ENCODE assay signal across 9 mouse cellular contexts in genomic region chr12:91798720-91799378, GRCm38 (mm10). TPM values are rescaled to one million over a fixed set of nuclear protein-coding genes. Genes with fewer than 3 reads are reported as not detected.
DNase-seq lines count a peak whose midpoint lies in the region; ATAC-seq lines count a peak whose summit lies in the region.
"Had no signal": no experiment of that assay in that cellular context is flagged by ENCODE, and none has a peak within 500 bp of the region (broad histone marks: within the 10 kb centered on the region; RNA-seq: fewer than 3 reads in every experiment).

No protein-coding gene starts in this region.

- no peak overlapping the region for H3K27ac ChIP-seq in forebrain, embryonic 11.5 days (ENCODE audit: low read depth, low read length)
- no peak overlapping the region for H3K27ac ChIP-seq in forebrain, embryonic 15.5 days (replicated peaks)
- H3K27ac ChIP-seq in kidney, embryonic 16.5 days (ENCODE audit: low read length): no peak overlapping the region

- no peak overlapping the region for H3K9ac ChIP-seq in forebrain, embryonic 11.5 days (ENCODE audit: low read length)
- H3K9ac ChIP-seq in forebrain, embryonic 15.5 days (replicated peaks): no peak overlapping the region
- no peak overlapping the region for H3K9ac ChIP-seq in kidney, embryonic 16.5 days (replicated peaks; ENCODE audit: low read length)

- H3K4me3 ChIP-seq in forebrain, embryonic 11.5 days (ENCODE audit: low read depth, low read length): no peak overlapping the region
- H3K4me3 ChIP-seq in forebrain, embryonic 15.5 days: no peak overlapping the region
- H3K4me3 ChIP-seq in megakaryocyte, embryonic 14.5 days (replicated peaks): peak overlapping the region; percentile 42
- no peak overlapping the region for H3K4me3 ChIP-seq in kidney, embryonic 16.5 days (ENCODE audit: low read length)

- 77% methylated on average over 6 of the region's 6 CpGs for WGBS in forebrain, embryonic 11.5 days
- 79% methylated on average over 6 of the region's 6 CpGs for WGBS in forebrain, embryonic 15.5 days
- WGBS in kidney, embryonic 16.5 days: 76% methylated on average over 6 of the region's 6 CpGs

- ATAC-seq in forebrain, embryonic 11.5 days (replicated peaks; ENCODE audit: low FRiP score): 0 out of 2 replicates have a peak, but pooled peaks have one; percentile 34
- no peak for ATAC-seq in forebrain, embryonic 15.5 days (replicated peaks)
- no peak for ATAC-seq in kidney, embryonic 16.5 days (ENCODE audit: low FRiP score, low TSS enrichment)

- intact Hi-C loops in left cerebral cortex, postnatal 4 days (cut with DNase I): loop anchor here (5.0 kb wide), 1 partner anchor 397 kb away; no protein-coding TSS in a partner anchor

- no peaks in the 10 kb centered on the region for H3K36me3 ChIP-seq in forebrain, embryonic 11.5 days (ENCODE audit: control insufficient read depth, insufficient read depth, low read length)
- H3K36me3 ChIP-seq in forebrain, embryonic 15.5 days: no peaks in the 10 kb centered on the region
- no peaks in the 10 kb centered on the region for H3K36me3 ChIP-seq in megakaryocyte, embryonic 14.5 days (replicated peaks; ENCODE audit: low read length)
- no peaks in the 10 kb centered on the region for H3K36me3 ChIP-seq in kidney, embryonic 16.5 days (ENCODE audit: insufficient read depth, low read length)

- H3K27me3 ChIP-seq in forebrain, embryonic 11.5 days (ENCODE audit: control insufficient read depth, insufficient read depth, low read length): no peaks in the 10 kb centered on the region
- no peaks in the 10 kb centered on the region for H3K27me3 ChIP-seq in forebrain, embryonic 15.5 days
- H3K27me3 ChIP-seq in megakaryocyte, embryonic 14.5 days (replicated peaks): peaks cover 2% of the 10 kb centered on the region
- H3K27me3 ChIP-seq in kidney, embryonic 16.5 days (ENCODE audit: insufficient read depth, low read length): no peaks in the 10 kb centered on the region

- no peaks in the 10 kb centered on the region for H3K4me1 ChIP-seq in forebrain, embryonic 11.5 days (replicated peaks; ENCODE audit: control insufficient read depth, insufficient read depth, low read length)
- H3K4me1 ChIP-seq in forebrain, embryonic 15.5 days: no peaks in the 10 kb centered on the region
- H3K4me1 ChIP-seq in megakaryocyte, embryonic 14.5 days: peaks cover 30% of the 10 kb centered on the region
- H3K4me1 ChIP-seq in kidney, embryonic 16.5 days (ENCODE audit: insufficient read depth, low read length): no peaks in the 10 kb centered on the region

- no peaks in the 10 kb centered on the region for H3K9me3 ChIP-seq in forebrain, embryonic 11.5 days (ENCODE audit: control insufficient read depth, low read length)
- no peaks in the 10 kb centered on the region for H3K9me3 ChIP-seq in forebrain, embryonic 15.5 days
- no peaks in the 10 kb centered on the region for H3K9me3 ChIP-seq in megakaryocyte, embryonic 14.5 days
- no peaks in the 10 kb centered on the region for H3K9me3 ChIP-seq in kidney, embryonic 16.5 days (ENCODE audit: low read length)

- DNase-seq in forebrain, embryonic 11.5 days (ENCODE audit: low spot score): no peak
- peak; percentile 31 for DNase-seq in 3T3-L1 (ENCODE audit: low read depth, low spot score)
- DNase-seq in embryo, embryonic 10.5 days (ENCODE audit: low spot score): peak; percentile 45
- DNase-seq in right cerebral cortex, adult 18-20 months: no peak
- no peak for DNase-seq in left cerebral cortex, postnatal 4 days
- DNase-seq: heart, adult 11 months had no signal

- H3K4me2 ChIP-seq in forebrain, embryonic 11.5 days (ENCODE audit: low read depth, low read length, severe bottlenecking): no peak overlapping the region
- no peak overlapping the region for H3K4me2 ChIP-seq in forebrain, embryonic 15.5 days (replicated peaks)
- no peak overlapping the region for H3K4me2 ChIP-seq in kidney, embryonic 16.5 days (replicated peaks; ENCODE audit: low read depth, low read length)

RNA-seq across cellular contexts. Expression of gene Ston2, which starts 10.7 kb away (rescaled TPM):
- polyA plus RNA-seq in forebrain, embryonic 11.5 days (2014; fragmentation: Nextera tagmentation; extraction: Ambion mirVana): 13.7 and 16.5 TPM in 2 replicates
- polyA plus RNA-seq in forebrain, embryonic 15.5 days (2015; fragmentation: Nextera tagmentation; extraction: Ambion mirVana): 6.2 and 7.5 TPM in 2 replicates
- 77.2 and 85.3 TPM in 2 replicates for polyA plus RNA-seq in megakaryocyte, embryonic 14.5 days (2012; ENCODE audit: insufficient read depth, low replicate concordance)
- total RNA-seq in left cerebral cortex, postnatal 4 days (2021): 10 to 100 TPM; 14.2 to 16.6 TPM
- 11.0 TPM in 2 replicates for polyA plus RNA-seq in kidney, embryonic 16.5 days (2015; fragmentation: Nextera tagmentation; extraction: Ambion mirVana)

RNA-seq across cellular contexts. Expression of gene Sel1l, which starts 50.1 kb away (rescaled TPM):
- polyA plus RNA-seq in forebrain, embryonic 11.5 days (2014; fragmentation: Nextera tagmentation; extraction: Ambion mirVana): 83.9 and 88.1 TPM in 2 replicates
- 109 and 110 TPM in 2 replicates for polyA plus RNA-seq in forebrain, embryonic 15.5 days (2015; fragmentation: Nextera tagmentation; extraction: Ambion mirVana)
- polyA plus RNA-seq in megakaryocyte, embryonic 14.5 days (2012; ENCODE audit: insufficient read depth, low replicate concordance): 10.4 and 14.2 TPM in 2 replicates
- 100 to 1,000 TPM; 119 to 122 TPM for total RNA-seq in left cerebral cortex, postnatal 4 days (2021)
- 87.5 and 94.4 TPM in 2 replicates for polyA plus RNA-seq in kidney, embryonic 16.5 days (2015; fragmentation: Nextera tagmentation; extraction: Ambion mirVana)

Comparison
In these comparisons a context has a peak if more than half of its experiments do, and no peak if none do; other contexts are left out.
1. DNase-seq: peak in 3T3-L1 (single experiment) and embryo, embryonic 10.5 days (single experiment); none in forebrain, embryonic 11.5 days (single experiment), right cerebral cortex, adult 18-20 months (single experiment) and left cerebral cortex, postnatal 4 days (single experiment).